Mouse (Mus musculus) T-cell, adult 2 months (primary cell): ENCODE measurements around the gene Aqp2.

Source experiments
- DNase-seq: peaks from one replicate; pipeline ENCODE4 v3.0.0; 2022; ENCODE audit warnings: low spot score

Aqp2 gene

GRCm38 (mm10) chr15:99578802-99579485, at the start of gene Aqp2:
Gene Aqp2 (plus strand): TSS chr15:99579055.
- no peak for DNase-seq

- no peak for DNase-seq
Measured at GRCm38 (mm10) chr15:99531146-99531545, 47.7 kb upstream of the Aqp2 start.

- DNase-seq = no peak
Measured at GRCm38 (mm10) chr15:99532023-99532422, 46.8 kb upstream of the Aqp2 start.

- no peak for DNase-seq
Measured at GRCm38 (mm10) chr15:99536889-99537862, 41.7 kb upstream of the Aqp2 start.

- DNase-seq = no peak
Measured at GRCm38 (mm10) chr15:99539891-99540290, 39.0 kb upstream of the Aqp2 start.

- DNase-seq = no peak
Measured at GRCm38 (mm10) chr15:99544047-99544446, 34.8 kb upstream of the Aqp2 start.

- DNase-seq = no peak
Measured at GRCm38 (mm10) chr15:99546596-99546995, 32.3 kb upstream of the Aqp2 start.

GRCm38 (mm10) chr15:99547732-99548131, 31.1 kb upstream of the Aqp2 start:
- DNase-seq = no peak

- no peak for DNase-seq
Measured at GRCm38 (mm10) chr15:99549901-99550300, 29.0 kb upstream of the Aqp2 start.

GRCm38 (mm10) chr15:99553767-99554166, 25.1 kb upstream of the Aqp2 start:
- DNase-seq = no peak

GRCm38 (mm10) chr15:99558947-99559346, 19.9 kb upstream of the Aqp2 start:
- no peak for DNase-seq

- no peak for DNase-seq
Measured at GRCm38 (mm10) chr15:99560246-99560645, 18.6 kb upstream of the Aqp2 start.

- DNase-seq = no peak
Measured at GRCm38 (mm10) chr15:99567371-99567770, 11.5 kb upstream of the Aqp2 start.

- no peak for DNase-seq
Measured at GRCm38 (mm10) chr15:99568682-99569081, 10.2 kb upstream of the Aqp2 start.

GRCm38 (mm10) chr15:99569123-99569522, 9.7 kb upstream of the Aqp2 start:
- DNase-seq = no peak

- no peak for DNase-seq
Measured at GRCm38 (mm10) chr15:99583463-99584344, 4.8 kb downstream of the Aqp2 start.

- DNase-seq = no peak
Measured at GRCm38 (mm10) chr15:99584407-99585202, 5.8 kb downstream of the Aqp2 start.

- no peak for DNase-seq
Measured at GRCm38 (mm10) chr15:99585741-99586140, 6.9 kb downstream of the Aqp2 start.

- DNase-seq = no peak
Measured at GRCm38 (mm10) chr15:99586525-99586924, 7.7 kb downstream of the Aqp2 start.

GRCm38 (mm10) chr15:99589237-99589636, 10.4 kb downstream of the Aqp2 start:
- no peak for DNase-seq

GRCm38 (mm10) chr15:99589704-99590103, 10.8 kb downstream of the Aqp2 start:
- no peak for DNase-seq
